Mouse (Mus musculus) stomach, embryonic 14.5 days (tissue): ENCODE data around the gene Tmem120a. TPM values are rescaled to one million over a fixed set of nuclear protein-coding genes. Genes with fewer than 3 reads are reported as not detected.

Experiments
- ATAC-seq: fragments of 200-750 bp; cut with Nextera tagmentation; 2 replicates; pipeline ENCODE4 v1.8.0; 2017; ENCODE audit warnings: low read depth, moderate TSS enrichment; ENCODE audit not compliant: insufficient number of reproducible peaks, insufficient read depth, low FRiP score
- H3K27ac ChIP-seq: fragments of 300-500 bp; sonication (generic); 2 replicates; pipeline ENCODE4 v1.5.1; 2014; ENCODE audit warnings: mild to moderate bottlenecking, low read length, moderate library complexity, mixed read lengths
- H3K27me3 ChIP-seq: fragments of 300-500 bp; sonication (generic); 2 replicates; pipeline ENCODE4 v1.6.1; 2014; ENCODE audit warnings: low read length, control low read depth, mixed read lengths; ENCODE audit not compliant: control insufficient read depth, insufficient read depth
- H3K36me3 ChIP-seq: fragments of 300-500 bp; sonication (generic); 2 replicates; pipeline ENCODE4 v1.6.1; 2014; ENCODE audit warnings: mild to moderate bottlenecking, control low read depth, low read length, moderate library complexity, mixed read lengths; ENCODE audit not compliant: control insufficient read depth, insufficient read depth
- H3K4me1 ChIP-seq: fragments of 300-500 bp; sonication (generic); 2 replicates; pipeline ENCODE4 v1.6.1; 2014; ENCODE audit warnings: low read length, control low read depth, mixed read lengths; ENCODE audit not compliant: control insufficient read depth, insufficient read depth
- H3K4me2 ChIP-seq: fragments of 300-500 bp; sonication (generic); replicated peaks from 2 replicates; pipeline ENCODE4 v1.6.1; 2014; ENCODE audit warnings: low read depth, low read length, control low read depth
- H3K4me3 ChIP-seq: fragments of 300-500 bp; sonication (generic); 2 replicates; pipeline ENCODE4 v1.5.1; 2014; ENCODE audit warnings: low read depth, low read length, control low read depth
- H3K9ac ChIP-seq: fragments of 300-500 bp; sonication (generic); replicated peaks from 2 replicates; pipeline ENCODE4 v1.6.1; 2014; ENCODE audit warnings: low read depth, mild to moderate bottlenecking, control low read depth, low read length, moderate library complexity, mixed read lengths
- H3K9me3 ChIP-seq: fragments of 300-500 bp; sonication (generic); 2 replicates; pipeline ENCODE4 v1.6.1; 2016; ENCODE audit warnings: low read depth, low read length, control low read depth; ENCODE audit not compliant: control insufficient read depth
- WGBS: fragments of 180-500 bp; shearing (Covaris S2); extraction: QIAGEN DNeasy Blood & Tissue Kit; methylation state at CpG from one replicate; pipeline ENCODE4 v1.1.7; 2014; 5-methylcytosine and 5-hydroxymethylcytosine counted together
- polyA plus RNA-seq: library from polyadenylated mRNA; unstranded; fragments of >200 nt; fragmentation: Nextera tagmentation; extraction: Ambion mirVana; gene quantifications from 2 replicates; pipeline ENCODE4 v1.2.1, GENCODE M21; 2014

Gene Tmem120a
- polyA plus RNA-seq, 1 experiment from 2014 or later = 45.3 TPM

- Histone ChIP-seq H3K4me1 (no peaks in the 10 kb centered on the region), H3K27ac (no peak overlapping the region), H3K27me3 (no peaks in the 10 kb centered on the region), H3K36me3 (no peaks in the 10 kb centered on the region), H3K9me3 (no peaks in the 10 kb centered on the region), H3K4me3 (no peak overlapping the region), H3K4me2 (no peak overlapping the region), H3K9ac (no peak overlapping the region)
- 70% methylated on average over 3 of the region's 3 CpGs for WGBS
- ATAC-seq = no peak
Measured at GRCm38 (mm10) chr5:135764971-135765370, 20.7 kb upstream of the Tmem120a start.

- H3K4me2 ChIP-seq = no peak overlapping the region
- no peaks in the 10 kb centered on the region for H3K27me3 ChIP-seq
- 4% methylated on average over 7 of the region's 7 CpGs for WGBS
- H3K9ac ChIP-seq = no peak overlapping the region
- H3K27ac ChIP-seq = no peak overlapping the region
- no peaks in the 10 kb centered on the region for H3K9me3 ChIP-seq
- no peaks in the 10 kb centered on the region for H3K4me1 ChIP-seq
- ATAC-seq = no peak
- no peak overlapping the region for H3K4me3 ChIP-seq
- H3K36me3 ChIP-seq = no peaks in the 10 kb centered on the region
Measured at GRCm38 (mm10) chr5:135763526-135763925, 19.3 kb upstream of the Tmem120a start.

- Histone ChIP-seq H3K9ac (no peak overlapping the region), H3K4me1 (no peaks in the 10 kb centered on the region), H3K27me3 (no peaks in the 10 kb centered on the region), H3K27ac (no peak overlapping the region), H3K4me2 (no peak overlapping the region), H3K36me3 (no peaks in the 10 kb centered on the region), H3K4me3 (no peak overlapping the region), H3K9me3 (no peaks in the 10 kb centered on the region)
- 69% methylated on average over 3 of the region's 3 CpGs for WGBS
- no peak for ATAC-seq
Measured at GRCm38 (mm10) chr5:135761881-135762280, 17.6 kb upstream of the Tmem120a start.

- Histone ChIP-seq H3K9me3 (peaks cover 6% of the 10 kb centered on the region; the same call in 1 of the 2 replicates), H3K27me3 (no peaks in the 10 kb centered on the region), H3K4me2 (no peak overlapping the region), H3K4me1 (no peaks in the 10 kb centered on the region), H3K27ac (no peak overlapping the region), H3K4me3 (no peak overlapping the region), H3K36me3 (no peaks in the 10 kb centered on the region), H3K9ac (no peak overlapping the region)
- 84% methylated on average over 2 of the region's 2 CpGs for WGBS
- no peak for ATAC-seq
Measured at GRCm38 (mm10) chr5:135751595-135751994, 7.3 kb upstream of the Tmem120a start.

DNA sequence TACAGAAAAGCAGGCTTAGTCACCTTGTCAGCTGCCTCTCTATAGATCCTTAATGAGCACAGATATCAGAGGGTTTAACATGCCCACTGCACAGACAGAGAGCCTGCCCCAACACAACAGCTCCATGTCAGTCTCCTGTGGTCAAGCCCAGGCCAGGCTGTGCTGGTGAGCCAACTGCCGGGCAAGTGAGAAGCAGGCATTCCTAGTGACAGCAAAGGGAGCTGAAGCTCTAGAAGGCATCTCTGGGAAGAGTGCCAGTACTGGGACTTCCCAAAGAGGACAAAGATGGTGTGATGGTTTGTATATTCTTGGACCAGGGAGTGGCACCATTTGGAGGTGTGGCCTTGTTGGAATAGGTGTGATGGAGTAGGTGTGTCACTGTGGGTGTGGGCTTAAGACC lies 6.8 kb upstream of the Tmem120a start:
- no peak overlapping the region for H3K4me3 ChIP-seq
- ATAC-seq = no peak
- 75% methylated on average over 1 of the region's 1 CpGs for WGBS
- H3K4me2 ChIP-seq = no peak overlapping the region
- no peaks in the 10 kb centered on the region for H3K27me3 ChIP-seq
- H3K4me1 ChIP-seq = no peaks in the 10 kb centered on the region
- no peaks in the 10 kb centered on the region for H3K36me3 ChIP-seq
- H3K27ac ChIP-seq = no peak overlapping the region
- peaks cover 6% of the 10 kb centered on the region; the same call in 1 of the 2 replicates for H3K9me3 ChIP-seq
- H3K9ac ChIP-seq = no peak overlapping the region

- Histone ChIP-seq H3K27ac (peak overlapping the region; percentile 29; the same call in 1 of the 2 replicates), H3K9me3 (peaks cover 6% of the 10 kb centered on the region; the same call in 1 of the 2 replicates), H3K4me1 (0 out of 2 replicates have a peak, but pooled peaks cover 5% of the 10 kb centered on the region), H3K4me3 (peak overlapping the region; percentile 68), H3K36me3 (no peaks in the 10 kb centered on the region), H3K4me2 (peak overlapping the region; percentile 67), H3K27me3 (no peaks in the 10 kb centered on the region), H3K9ac (no peak overlapping the region)
- no peak for ATAC-seq
- WGBS = 21% methylated on average over 12 of the region's 12 CpGs
Measured at GRCm38 (mm10) chr5:135744742-135745141, 494 bp upstream of the Tmem120a start.

- Histone ChIP-seq H3K4me2 (peak overlapping the region; percentile 67), H3K9me3 (peaks cover 6% of the 10 kb centered on the region; the same call in 1 of the 2 replicates), H3K9ac (peak overlapping the region; percentile 41), H3K36me3 (no peaks in the 10 kb centered on the region), H3K27ac (no peak overlapping the region), H3K4me1 (0 out of 2 replicates have a peak, but pooled peaks cover 5% of the 10 kb centered on the region), H3K27me3 (no peaks in the 10 kb centered on the region), H3K4me3 (peak overlapping the region; percentile 68)
- WGBS = 20% methylated on average over 18 of the region's 18 CpGs
- no peak for ATAC-seq
Measured at GRCm38 (mm10) chr5:135742941-135743740, 1.1 kb downstream of the Tmem120a start.

DNA sequence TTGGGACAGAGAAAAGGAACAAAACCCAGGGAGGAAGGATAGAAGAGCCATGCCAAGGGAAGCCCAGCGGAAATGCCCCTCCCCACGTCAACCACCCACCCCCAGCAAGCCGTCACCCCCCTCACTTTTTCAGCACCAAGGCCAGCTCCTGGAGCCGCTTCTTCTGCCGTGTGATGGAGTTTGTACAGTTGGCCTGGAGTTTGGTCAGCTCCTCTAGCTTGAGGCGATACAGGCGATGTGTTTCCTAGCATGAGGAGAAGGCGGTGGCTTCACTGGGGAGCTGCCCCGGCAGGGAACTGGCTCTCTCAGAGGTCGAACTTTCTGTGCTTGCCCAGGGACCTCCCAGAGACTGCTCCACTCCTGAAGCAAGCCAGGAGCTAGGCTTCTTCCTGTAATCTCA lies 2.1 kb downstream of the Tmem120a start:
- Histone ChIP-seq H3K4me2 (no peak overlapping the region), H3K4me3 (no peak overlapping the region), H3K9me3 (no peaks in the 10 kb centered on the region), H3K27me3 (no peaks in the 10 kb centered on the region), H3K4me1 (0 out of 2 replicates have a peak, but pooled peaks cover 5% of the 10 kb centered on the region), H3K9ac (no peak overlapping the region), H3K36me3 (no peaks in the 10 kb centered on the region), H3K27ac (no peak overlapping the region)
- 59% methylated on average over 10 of the region's 10 CpGs for WGBS
- no peak for ATAC-seq
